Mouse (Mus musculus): ENCODE data around the gene Krt80. TPM values are rescaled to one million over a fixed set of nuclear protein-coding genes. Genes with fewer than 3 reads are reported as not detected.

Krt80 gene
- polyA plus RNA-seq, 1 experiment from 2014 or later: 0.38 TPM

- no peaks in the 10 kb centered on the region for H3K4me1 ChIP-seq (ENCODE audit: control insufficient read depth, insufficient read depth, low read depth, low read length)
- H3K27ac ChIP-seq (ENCODE audit: low read depth, low read length): no peak overlapping the region
- WGBS: 74% methylated on average over 4 of the region's 4 CpGs
- ATAC-seq: no peak
- no peaks in the 10 kb centered on the region for H3K9me3 ChIP-seq (ENCODE audit: control insufficient read depth, low read length)
- no peaks in the 10 kb centered on the region for H3K36me3 ChIP-seq (ENCODE audit: control insufficient read depth, insufficient read depth, low read length)
- no peaks in the 10 kb centered on the region for H3K27me3 ChIP-seq (replicated peaks; ENCODE audit: control insufficient read depth, insufficient read depth, low read length)
- H3K4me3 ChIP-seq (ENCODE audit: low read length): no peak overlapping the region
- H3K9ac ChIP-seq (ENCODE audit: low read depth, low read length): no peak overlapping the region
- H3K4me2 ChIP-seq (ENCODE audit: low read length): no peak overlapping the region
Measured at GRCm38 (mm10) chr15:101362393-101363010, 7.5 kb downstream of the Krt80 start.

GRCm38 (mm10) chr15:101355382-101355786 lies 14.6 kb downstream of the Krt80 start:
- ATAC-seq: 0 out of 2 replicates have a peak, but pooled peaks have one; percentile 27
- Histone ChIP-seq H3K9me3 (ENCODE audit: control insufficient read depth, low read length) (no peaks in the 10 kb centered on the region), H3K27me3 (replicated peaks; ENCODE audit: control insufficient read depth, insufficient read depth, low read length) (no peaks in the 10 kb centered on the region), H3K4me1 (ENCODE audit: control insufficient read depth, insufficient read depth, low read depth, low read length) (no peaks in the 10 kb centered on the region; the same call in 1 of the 2 replicates), H3K4me3 (ENCODE audit: low read length) (no peak overlapping the region), H3K27ac (ENCODE audit: low read depth, low read length) (no peak overlapping the region), H3K4me2 (ENCODE audit: low read length) (no peak overlapping the region), H3K9ac (ENCODE audit: low read depth, low read length) (no peak overlapping the region), H3K36me3 (ENCODE audit: control insufficient read depth, insufficient read depth, low read length) (no peaks in the 10 kb centered on the region)
- 60% methylated on average over 4 of the region's 4 CpGs for WGBS

GRCm38 (mm10) chr15:101352706-101353465 lies 17.1 kb downstream of the Krt80 start:
- H3K4me1 ChIP-seq (ENCODE audit: control insufficient read depth, insufficient read depth, low read depth, low read length): no peaks in the 10 kb centered on the region; the same call in 1 of the 2 replicates
- no peak overlapping the region for H3K4me2 ChIP-seq (ENCODE audit: low read length)
- no peak for ATAC-seq
- no peaks in the 10 kb centered on the region for H3K9me3 ChIP-seq (ENCODE audit: control insufficient read depth, low read length)
- no peak overlapping the region for H3K4me3 ChIP-seq (ENCODE audit: low read length)
- no peaks in the 10 kb centered on the region for H3K27me3 ChIP-seq (replicated peaks; ENCODE audit: control insufficient read depth, insufficient read depth, low read length)
- no peaks in the 10 kb centered on the region for H3K36me3 ChIP-seq (ENCODE audit: control insufficient read depth, insufficient read depth, low read length)
- no peak overlapping the region for H3K9ac ChIP-seq (ENCODE audit: low read depth, low read length)
- WGBS: 57% methylated on average over 10 of the region's 10 CpGs
- no peak overlapping the region for H3K27ac ChIP-seq (ENCODE audit: low read depth, low read length)

GRCm38 (mm10) chr15:101352047-101352446 lies 17.9 kb downstream of the Krt80 start:
- H3K9ac ChIP-seq (ENCODE audit: low read depth, low read length): no peak overlapping the region
- H3K9me3 ChIP-seq (ENCODE audit: control insufficient read depth, low read length): no peaks in the 10 kb centered on the region
- WGBS: 69% methylated on average over 13 of the region's 13 CpGs
- H3K36me3 ChIP-seq (ENCODE audit: control insufficient read depth, insufficient read depth, low read length): no peaks in the 10 kb centered on the region
- H3K27ac ChIP-seq (ENCODE audit: low read depth, low read length): no peak overlapping the region
- ATAC-seq: no peak
- no peak overlapping the region for H3K4me2 ChIP-seq (ENCODE audit: low read length)
- H3K27me3 ChIP-seq (replicated peaks; ENCODE audit: control insufficient read depth, insufficient read depth, low read length): no peaks in the 10 kb centered on the region
- no peak overlapping the region for H3K4me3 ChIP-seq (ENCODE audit: low read length)
- H3K4me1 ChIP-seq (ENCODE audit: control insufficient read depth, insufficient read depth, low read depth, low read length): no peaks in the 10 kb centered on the region; the same call in 1 of the 2 replicates

DNA sequence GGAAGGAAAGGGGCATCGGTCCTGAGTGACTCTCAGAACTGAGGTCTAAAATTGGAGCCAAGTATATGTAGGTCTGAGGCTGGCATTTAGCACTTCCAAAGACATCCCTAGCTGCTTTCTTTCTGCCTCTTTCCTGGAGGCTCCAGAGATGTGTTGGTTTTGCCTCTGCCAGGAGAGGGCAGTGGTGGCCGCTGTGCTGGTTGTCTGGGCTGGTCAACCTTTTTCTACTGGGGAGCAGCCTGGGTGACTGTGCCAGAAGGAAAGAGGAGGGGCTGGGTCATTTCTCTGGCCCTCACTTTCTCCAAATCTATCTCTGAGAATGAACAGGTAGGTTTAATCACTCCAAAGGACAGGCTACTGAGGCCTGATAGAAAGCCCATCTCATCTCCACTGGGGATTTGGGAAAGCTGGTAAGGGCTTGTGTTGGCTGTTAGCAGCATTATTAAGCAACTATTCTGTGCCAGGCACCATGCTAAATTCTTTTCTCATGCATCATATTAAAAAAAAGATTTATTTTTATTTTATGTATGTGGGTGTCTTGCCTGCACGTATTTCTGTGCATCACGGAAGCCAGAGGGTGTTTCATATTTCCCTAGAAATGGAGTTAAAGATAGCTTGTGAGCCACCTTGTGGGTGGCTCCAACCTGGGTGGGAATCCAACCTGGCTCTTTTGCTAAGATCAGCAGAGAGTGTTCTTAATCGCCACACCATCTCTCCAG lies 28.0 kb downstream of the Krt80 start:
- H3K27me3 ChIP-seq (replicated peaks; ENCODE audit: control insufficient read depth, insufficient read depth, low read length): no peaks in the 10 kb centered on the region
- H3K4me1 ChIP-seq (ENCODE audit: control insufficient read depth, insufficient read depth, low read depth, low read length): no peaks in the 10 kb centered on the region
- no peak overlapping the region for H3K27ac ChIP-seq (ENCODE audit: low read depth, low read length)
- H3K4me2 ChIP-seq (ENCODE audit: low read length): no peak overlapping the region
- H3K4me3 ChIP-seq (ENCODE audit: low read length): no peak overlapping the region
- ATAC-seq: no peak
- WGBS: 71% methylated on average over 5 of the region's 5 CpGs
- no peaks in the 10 kb centered on the region for H3K9me3 ChIP-seq (ENCODE audit: control insufficient read depth, low read length)
- H3K36me3 ChIP-seq (ENCODE audit: control insufficient read depth, insufficient read depth, low read length): no peaks in the 10 kb centered on the region
- no peak overlapping the region for H3K9ac ChIP-seq (ENCODE audit: low read depth, low read length)

- Histone ChIP-seq H3K9me3 (ENCODE audit: control insufficient read depth, low read length) (no peaks in the 10 kb centered on the region), H3K27ac (ENCODE audit: low read depth, low read length) (no peak overlapping the region), H3K9ac (ENCODE audit: low read depth, low read length) (no peak overlapping the region), H3K4me3 (ENCODE audit: low read length) (no peak overlapping the region), H3K27me3 (replicated peaks; ENCODE audit: control insufficient read depth, insufficient read depth, low read length) (no peaks in the 10 kb centered on the region), H3K36me3 (ENCODE audit: control insufficient read depth, insufficient read depth, low read length) (no peaks in the 10 kb centered on the region), H3K4me2 (ENCODE audit: low read length) (no peak overlapping the region), H3K4me1 (ENCODE audit: control insufficient read depth, insufficient read depth, low read depth, low read length) (no peaks in the 10 kb centered on the region)
- ATAC-seq: peak; percentile 95
- 0% methylated on average over 2 of the region's 2 CpGs for WGBS
Measured at GRCm38 (mm10) chr15:101339537-101339936, 30.4 kb downstream of the Krt80 start.

- Histone ChIP-seq H3K27ac (ENCODE audit: low read depth, low read length) (no peak overlapping the region), H3K27me3 (replicated peaks; ENCODE audit: control insufficient read depth, insufficient read depth, low read length) (no peaks in the 10 kb centered on the region), H3K36me3 (ENCODE audit: control insufficient read depth, insufficient read depth, low read length) (no peaks in the 10 kb centered on the region), H3K4me1 (ENCODE audit: control insufficient read depth, insufficient read depth, low read depth, low read length) (no peaks in the 10 kb centered on the region), H3K9me3 (ENCODE audit: control insufficient read depth, low read length) (no peaks in the 10 kb centered on the region), H3K4me3 (ENCODE audit: low read length) (no peak overlapping the region), H3K9ac (ENCODE audit: low read depth, low read length) (no peak overlapping the region), H3K4me2 (ENCODE audit: low read length) (no peak overlapping the region)
- no peak for ATAC-seq
- WGBS: 75% methylated on average over 4 of the region's 4 CpGs
Measured at GRCm38 (mm10) chr15:101338359-101338758, 31.6 kb downstream of the Krt80 start.

- ATAC-seq: no peak
- WGBS: 46% methylated on average over 24 of the region's 24 CpGs
Measured at GRCm38 (mm10) chr15:101336474-101337174, 33.3 kb downstream of the Krt80 start.

More at GRCm38 (mm10) chr15:101336474-101337174, 33.3 kb downstream of the Krt80 start:
- H3K4me2 ChIP-seq (ENCODE audit: low read length): no peak overlapping the region
- no peaks in the 10 kb centered on the region for H3K36me3 ChIP-seq (ENCODE audit: control insufficient read depth, insufficient read depth, low read length)
- no peak overlapping the region for H3K27ac ChIP-seq (ENCODE audit: low read depth, low read length)
- H3K9me3 ChIP-seq (ENCODE audit: control insufficient read depth, low read length): no peaks in the 10 kb centered on the region
- no peak overlapping the region for H3K4me3 ChIP-seq (ENCODE audit: low read length)
- H3K9ac ChIP-seq (ENCODE audit: low read depth, low read length): no peak overlapping the region
- H3K4me1 ChIP-seq (ENCODE audit: control insufficient read depth, insufficient read depth, low read depth, low read length): no peaks in the 10 kb centered on the region
- no peaks in the 10 kb centered on the region for H3K27me3 ChIP-seq (replicated peaks; ENCODE audit: control insufficient read depth, insufficient read depth, low read length)

All from hindbrain, embryonic 16.5 days (tissue).